Mouse (Mus musculus) MEL (cell line): ENCODE results near the gene Fam24b. TPM values are rescaled to one million over a fixed set of nuclear protein-coding genes. Genes with fewer than 3 reads are reported as not detected.
A peak's percentile ranks its signal among the peaks of the same experiment; 100 is the strongest.

ENCODE experiments used
- DNase-seq: peaks from one replicate; pipeline ENCODE4 v3.0.0; 2011; ENCODE audit warnings: low read depth, low spot score
- H3K27ac ChIP-seq: 2 replicates; pipeline ENCODE4 v1.5.1; 2012; ENCODE audit warnings: low read depth, mild to moderate bottlenecking, control low read depth, low read length, moderate library complexity; ENCODE audit not compliant: control insufficient read depth
- H3K27me3 ChIP-seq, 2 experiments: fragments of 150-350 bp in 1 of 2; sonication (generic) in 1 of 2; 2 replicates each; pipeline ENCODE4 v1.6.1; 2012; ENCODE audit warnings: low read length in 2 of 2, mild to moderate bottlenecking in 2 of 2, improper control_type of control experiment in 1 of 2, moderate library complexity in 1 of 2; ENCODE audit not compliant: insufficient read depth in 2 of 2, control insufficient read depth in 1 of 2
- H3K36me3 ChIP-seq, 2 experiments: 2 replicates each; pipeline ENCODE4 v1.6.1; 2012 to 2014; ENCODE audit warnings: low read length in 2 of 2, improper control_type of control experiment in 1 of 2, inconsistent platforms in 1 of 2, mild to moderate bottlenecking in 1 of 2; ENCODE audit not compliant: insufficient read depth in 2 of 2, control insufficient read depth in 1 of 2
- H3K4me1 ChIP-seq, 2 experiments: fragments of 150-350 bp in 1 of 2; sonication (generic) in 1 of 2; 2 replicates each; pipeline ENCODE4 v1.6.1; 2012; ENCODE audit warnings: low read length in 2 of 2, improper control_type of control experiment in 1 of 2, mild to moderate bottlenecking in 1 of 2; ENCODE audit not compliant: insufficient read depth in 2 of 2, control insufficient read depth in 1 of 2
- H3K4me3 ChIP-seq, 2 experiments: fragments of 150-350 bp in 1 of 2; sonication (generic) in 1 of 2; 2 replicates each; pipeline ENCODE4 v1.5.1; 2012; ENCODE audit warnings: low read depth in 2 of 2, low read length in 2 of 2, mild to moderate bottlenecking in 2 of 2, moderate library complexity in 2 of 2, control low read depth in 1 of 2, improper control_type of control experiment in 1 of 2; ENCODE audit not compliant: control insufficient read depth in 1 of 2, insufficient read depth in 1 of 2
- H3K79me2 ChIP-seq: 2 replicates; pipeline ENCODE4 v1.6.1; 2012; ENCODE audit warnings: mild to moderate bottlenecking, low read length, moderate library complexity; ENCODE audit not compliant: control insufficient read depth, poor library complexity, insufficient read depth
- H3K9ac ChIP-seq: 2 replicates; pipeline ENCODE4 v1.6.1; 2012; ENCODE audit warnings: low read depth, mild to moderate bottlenecking, control low read depth, low read length, moderate library complexity; ENCODE audit not compliant: control insufficient read depth, poor library complexity, severe bottlenecking
- H3K9me3 ChIP-seq: fragments of 150-350 bp; sonication (generic); replicated peaks from 2 replicates; pipeline ENCODE4 v1.6.1; 2012; ENCODE audit warnings: mild to moderate bottlenecking, low read length, improper control_type of control experiment, moderate library complexity; ENCODE audit not compliant: insufficient read depth
- CHD2 ChIP-seq: IDR thresholded peaks from 2 replicates; pipeline ENCODE4 v1.6.1; 2011; ENCODE audit warnings: low read length, improper control_type of control experiment
- CTCF ChIP-seq, 3 experiments: IDR thresholded peaks in 2 of 3; conservative IDR thresholded peaks in 1 of 3; 2 replicates each; pipeline ENCODE4 v1.5.1; 2011 to 2012; ENCODE audit warnings: low read length in 3 of 3, low read depth in 2 of 3, mild to moderate bottlenecking in 2 of 3, improper control_type of control experiment in 1 of 3, inconsistent platforms in 1 of 3, mixed read lengths in 1 of 3, moderate library complexity in 1 of 3; ENCODE audit not compliant: control insufficient read depth in 1 of 3, insufficient read depth in 1 of 3, poor library complexity in 1 of 3, severe bottlenecking in 1 of 3
- E2F4 ChIP-seq: IDR thresholded peaks from 2 replicates; pipeline ENCODE4 v1.6.1; 2011; ENCODE audit warnings: low read depth, low read length, improper control_type of control experiment, borderline replicate concordance
- EP300 ChIP-seq, 2 experiments: IDR thresholded peaks; 2 replicates each; pipeline ENCODE4 v1.6.1; 2011; ENCODE audit warnings: improper control_type of control experiment in 2 of 2, low read length in 2 of 2, low read depth in 1 of 2, mild to moderate bottlenecking in 1 of 2
- HCFC1 ChIP-seq: IDR thresholded peaks from 2 replicates; pipeline ENCODE4 v1.6.1; 2012; ENCODE audit warnings: low read depth, mild to moderate bottlenecking, inconsistent platforms, low read length, improper control_type of control experiment, moderate library complexity
- JUND ChIP-seq: IDR thresholded peaks from 2 replicates; pipeline ENCODE4 v1.6.1; 2011; ENCODE audit warnings: low read depth, mild to moderate bottlenecking, improper control_type of control experiment, low read length
- MAFK ChIP-seq: IDR thresholded peaks from 2 replicates; pipeline ENCODE4 v1.6.1; 2011; ENCODE audit warnings: low read depth, mild to moderate bottlenecking, low read length, improper control_type of control experiment, borderline replicate concordance
- MAZ ChIP-seq: IDR thresholded peaks from 2 replicates; pipeline ENCODE4 v1.6.1; 2012; ENCODE audit warnings: low read depth, mild to moderate bottlenecking, inconsistent platforms, low read length, improper control_type of control experiment
- MXI1 ChIP-seq: IDR thresholded peaks from 2 replicates; pipeline ENCODE4 v1.6.1; 2011; ENCODE audit warnings: mild to moderate bottlenecking, low read depth, low read length, improper control_type of control experiment
- MYC ChIP-seq: IDR thresholded peaks from 2 replicates; pipeline ENCODE4 v1.6.1; 2011; ENCODE audit warnings: low read depth, mild to moderate bottlenecking, low read length, improper control_type of control experiment, moderate library complexity
- NELFE ChIP-seq: IDR thresholded peaks from 2 replicates; pipeline ENCODE4 v1.6.1; 2011; ENCODE audit warnings: low read depth, low read length, improper control_type of control experiment
- NRF1 ChIP-seq: IDR thresholded peaks from 2 replicates; pipeline ENCODE4 v1.6.1; 2014; ENCODE audit warnings: low read depth, mild to moderate bottlenecking, inconsistent platforms, low read length, improper control_type of control experiment, moderate library complexity; ENCODE audit not compliant: poor library complexity, insufficient read depth, severe bottlenecking
- POLR2A ChIP-seq, 2 experiments: IDR thresholded peaks; 2 replicates each; pipeline ENCODE4 v1.6.1; 2011 to 2012; ENCODE audit warnings: low read length in 2 of 2, mild to moderate bottlenecking in 2 of 2, control low read depth in 1 of 2, improper control_type of control experiment in 1 of 2, low read depth in 1 of 2, moderate library complexity in 1 of 2; ENCODE audit not compliant: control insufficient read depth in 1 of 2, insufficient read depth in 1 of 2, poor library complexity in 1 of 2
- TCF12 ChIP-seq: IDR thresholded peaks from 2 replicates; pipeline ENCODE4 v1.6.1; 2014; ENCODE audit warnings: low read depth, mild to moderate bottlenecking, inconsistent platforms, low read length, improper control_type of control experiment, moderate library complexity
- UBTF ChIP-seq: IDR thresholded peaks from 2 replicates; pipeline ENCODE4 v1.6.1; 2012; ENCODE audit warnings: low read depth, mild to moderate bottlenecking, inconsistent platforms, low read length, improper control_type of control experiment, moderate library complexity, borderline replicate concordance; ENCODE audit not compliant: insufficient read depth
- USF2 ChIP-seq, 2 experiments: IDR thresholded peaks; 2 replicates each; pipeline ENCODE4 v1.6.1; 2011 to 2012; ENCODE audit warnings: improper control_type of control experiment in 2 of 2, low read length in 2 of 2, borderline replicate concordance in 1 of 2, inconsistent platforms in 1 of 2, low read depth in 1 of 2, mild to moderate bottlenecking in 1 of 2; ENCODE audit not compliant: insufficient read depth in 1 of 2
- ZC3H11A ChIP-seq: IDR thresholded peaks from 2 replicates; pipeline ENCODE4 v1.6.1; 2012; ENCODE audit warnings: low read depth, mild to moderate bottlenecking, inconsistent platforms, low read length, improper control_type of control experiment
- polyA plus RNA-seq, 2 experiments: library from polyadenylated mRNA; stranded (reverse) in 1 of 2; unstranded in 1 of 2; fragments of >175 nt in 1 of 2; fragments of >200 nt in 1 of 2; gene quantifications; 2 replicates each; pipeline versions ENCODE4 v1.2.1 to v1.2.4; 2012; ENCODE audit warnings: low replicate concordance in 2 of 2, low read depth in 1 of 2; ENCODE audit not compliant: insufficient read length in 2 of 2, insufficient read depth in 1 of 2, missing spikeins in 1 of 2
- total RNA-seq: library from RNA; depleted of rRNA; stranded (reverse); fragments of 300-350 nt; gene quantifications from 2 replicates; pipeline ENCODE4 v1.2.3, GENCODE M21; 2012

Fam24b gene
- total and polyA plus RNA-seq, 3 experiments = 0.11 TPM; not detected in 2

DNA sequence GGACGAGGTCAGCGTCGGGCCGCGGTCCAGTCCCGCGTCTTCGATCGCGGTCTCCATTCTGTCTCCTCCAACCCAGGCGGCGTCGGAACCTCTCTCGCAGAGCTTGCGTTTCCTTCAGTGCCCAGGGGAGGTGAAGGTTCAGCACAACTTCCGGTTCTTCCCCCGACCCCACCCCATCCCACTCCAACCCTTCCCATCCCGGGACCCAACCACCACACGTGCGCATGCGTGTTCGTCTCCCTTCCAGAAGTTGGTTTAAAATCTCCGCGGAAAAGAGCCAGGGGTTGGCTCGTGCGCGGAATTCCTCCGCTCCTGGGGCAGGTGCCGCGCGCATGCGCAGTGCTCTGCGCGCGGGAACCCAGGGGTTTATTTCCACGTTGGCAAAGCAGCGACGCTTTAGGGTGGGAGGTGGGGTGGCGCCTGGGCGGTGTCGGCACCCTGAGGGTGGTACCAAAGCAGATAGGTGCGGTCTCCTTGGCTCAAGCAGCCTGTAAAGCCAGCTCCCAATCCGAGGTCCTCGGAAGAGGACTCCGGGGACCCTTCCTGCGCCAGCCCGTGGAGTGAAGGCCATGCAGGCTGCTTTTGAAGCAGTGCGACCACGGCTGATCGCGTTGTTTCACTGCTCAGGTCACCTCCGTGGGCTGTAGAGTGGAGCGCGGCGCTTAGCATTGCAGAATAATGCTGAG lies 33.4 kb upstream of the Fam24b start, which contains the start of gene 2310057M21Rik (continued):
- no peak for TF ChIP-seq USF2 (IDR thresholded peaks at IDR 0.05; ENCODE audit: borderline replicate concordance in 1 of 2, insufficient read depth in 1 of 2, low read depth in 1 of 2, low read length in 2 of 2)
- TF ChIP-seq POLR2A (IDR thresholded peaks at IDR 0.05; ENCODE audit: control insufficient read depth in 1 of 2, insufficient read depth in 1 of 2, low read depth in 1 of 2, low read length in 2 of 2, poor library complexity in 1 of 2) = peak; percentile 72 to 74; a peak in 2 of 4 replicates
- peak; percentile 88 for TF ChIP-seq HCFC1
- TF ChIP-seq NRF1 = peak; percentile 96
- TF ChIP-seq EP300 (IDR thresholded peaks at IDR 0.05; ENCODE audit: low read depth in 1 of 2, low read length in 2 of 2) = no peak
- peak; percentile 84 for TF ChIP-seq MXI1
- peak; percentile 53; the same call in 1 of the 2 replicates for TF ChIP-seq TCF12
- no peak for TF ChIP-seq MAFK
- peak; percentile 91 for TF ChIP-seq E2F4
- TF ChIP-seq CTCF (IDR thresholded peaks at IDR 0.05 in 2 of 3, conservative IDR thresholded peaks at IDR 0.05 in 1 of 3; ENCODE audit: control insufficient read depth in 1 of 3, insufficient read depth in 1 of 3, low read depth in 2 of 3, low read length in 3 of 3, poor library complexity in 1 of 3, severe bottlenecking in 1 of 3) = no peak
- no peak for TF ChIP-seq ZC3H11A
- TF ChIP-seq NELFE = peak; percentile 86

GRCm38 (mm10) chr7:131362269-131362614 lies 32.9 kb upstream of the Fam24b start:
- Histone ChIP-seq H3K4me1 (peaks cover 3 to 9% of the 10 kb centered on the region in 2 experiments), H3K79me2 (peaks cover 15% of the 10 kb centered on the region), H3K36me3 (peaks cover 6 to 14% of the 10 kb centered on the region in 2 experiments), H3K27me3 (no peaks in the 10 kb centered on the region), H3K9me3 (no peaks in the 10 kb centered on the region), H3K9ac (peak overlapping the region; percentile 99), H3K4me3 (peak overlapping the region; percentile 67 to 99), H3K27ac (peak overlapping the region; percentile 83)
- DNase-seq = no peak
- TF ChIP-seq POLR2A (IDR thresholded peaks at IDR 0.05; ENCODE audit: control insufficient read depth in 1 of 2, insufficient read depth in 1 of 2, low read depth in 1 of 2, low read length in 2 of 2, poor library complexity in 1 of 2) (peak in 1 of 2 experiments; percentile 2; a peak in 1 of 4 replicates), JUND (no peak), UBTF (peak; percentile 48; the same call in 1 of the 2 replicates)

DNA sequence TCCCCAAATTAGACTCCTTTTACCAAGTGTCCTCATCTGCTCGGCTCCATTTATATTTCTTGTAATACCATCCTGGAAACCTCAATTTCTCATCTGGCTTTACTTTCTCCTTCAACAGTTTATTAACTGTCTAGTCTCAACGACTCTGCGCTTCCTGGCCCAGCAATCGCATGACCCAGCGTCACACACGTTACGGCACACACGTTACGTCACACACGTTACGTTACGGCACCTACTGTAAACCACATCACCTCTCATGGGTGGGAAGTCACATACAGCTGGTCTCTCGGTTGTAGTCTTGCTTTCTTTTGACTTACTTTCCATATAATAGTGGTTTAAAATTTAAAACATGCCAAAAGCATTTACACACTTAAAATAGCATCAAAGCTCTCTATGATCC lies 26.8 kb upstream of the Fam24b start:
- Histone ChIP-seq H3K9ac (no peak overlapping the region), H3K36me3 (peaks cover 8 to 15% of the 10 kb centered on the region in 2 experiments)
- no peak for DNase-seq

More for the DNA sequence above, 26.8 kb upstream of the Fam24b start:
- H3K79me2 ChIP-seq = peaks cover 3% of the 10 kb centered on the region; the same call in 1 of the 2 replicates
- no peak overlapping the region for H3K27ac ChIP-seq
- no peaks in the 10 kb centered on the region for H3K27me3 ChIP-seq
- TF ChIP-seq MAZ (no peak), JUND (no peak), MYC (no peak), MXI1 (no peak), CHD2 (no peak), CTCF (IDR thresholded peaks at IDR 0.05 in 2 of 3, conservative IDR thresholded peaks at IDR 0.05 in 1 of 3; ENCODE audit: control insufficient read depth in 1 of 3, insufficient read depth in 1 of 3, low read depth in 2 of 3, low read length in 3 of 3, poor library complexity in 1 of 3, severe bottlenecking in 1 of 3) (no peak)
- H3K9me3 ChIP-seq = no peaks in the 10 kb centered on the region
- H3K4me3 ChIP-seq = no peak overlapping the region
- H3K4me1 ChIP-seq = peaks cover under 1 to 3% of the 10 kb centered on the region in 2 experiments; a peak in 2 of 4 replicates
